Mouse (Mus musculus): ENCODE measurements at regions not wholly inside any gene's neighbourhood (a gene's known extent, or its start where the extent isn't known, plus 50 kb on each side); places are given as distances from the start of the nearest gene placed in this dataset.

DNA sequence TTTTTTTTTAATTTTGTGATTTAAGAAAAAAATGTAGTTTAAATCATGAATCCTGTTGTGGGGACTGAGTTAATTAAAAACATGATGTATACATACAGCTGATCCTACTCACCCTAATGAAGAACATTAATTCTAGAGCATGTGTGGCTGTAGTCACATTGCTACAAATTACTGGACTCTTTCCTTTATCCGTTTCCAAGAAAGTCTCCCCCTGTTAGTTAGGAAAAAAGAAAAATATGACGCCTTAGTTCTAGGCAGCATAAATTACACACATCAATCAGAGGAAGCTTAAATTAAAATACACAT, 505.7 kb downstream of the Cypt12 start:
- no peak for TF ChIP-seq CTCF (IDR thresholded peaks at IDR 0.05; ENCODE audit: low read depth, low read length)
- no peak for TF ChIP-seq POLR2A (IDR thresholded peaks at IDR 0.05; ENCODE audit: borderline replicate concordance, low read depth, low read length)

Measured in bone marrow macrophage, adult 2 months (primary cell).